Mouse (Mus musculus) sigmoid colon, adult 10 weeks (tissue): ENCODE results near the gene Hbq1a. TPM values are rescaled to one million over a fixed set of nuclear protein-coding genes. Genes with fewer than 3 reads are reported as not detected.

ENCODE experiments used
- polyA plus RNA-seq: library from polyadenylated mRNA; stranded (reverse); fragments of 350-450 nt; fragmentation: Illumina TruSeq; extraction: RNeasy Lipid Tissue Mini Kit (QIAGEN cat#74804); gene quantifications from one replicate; pipeline ENCODE4 v1.2.3, GENCODE M21; 2014; ENCODE audit warnings: low read depth, low replicate concordance

Gene Hbq1a
- polyA plus RNA-seq: not detected

DNA sequence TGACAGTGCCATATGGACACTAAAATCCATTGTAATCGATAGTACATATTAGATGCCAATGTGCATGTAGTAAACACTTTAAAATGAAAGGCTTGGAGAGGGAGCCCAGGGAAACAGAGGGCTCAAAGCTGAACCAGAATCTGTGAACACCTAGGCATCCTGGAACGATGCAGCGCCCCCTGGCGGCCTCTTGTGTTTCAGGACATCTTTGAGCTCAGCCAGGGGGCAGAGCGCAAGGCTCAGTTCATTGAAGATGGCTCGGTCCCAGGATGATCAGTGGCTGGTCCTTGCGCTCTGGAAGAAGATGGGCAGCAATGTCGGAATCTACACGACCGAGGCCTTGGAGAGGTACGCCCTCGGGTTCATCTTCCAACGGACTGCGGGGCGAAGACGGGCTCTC is at the start of gene Hbq1a:
TSS of gene Hbq1a (plus strand) at position 205 of the 400 bp plus-strand sequence.

DNA sequence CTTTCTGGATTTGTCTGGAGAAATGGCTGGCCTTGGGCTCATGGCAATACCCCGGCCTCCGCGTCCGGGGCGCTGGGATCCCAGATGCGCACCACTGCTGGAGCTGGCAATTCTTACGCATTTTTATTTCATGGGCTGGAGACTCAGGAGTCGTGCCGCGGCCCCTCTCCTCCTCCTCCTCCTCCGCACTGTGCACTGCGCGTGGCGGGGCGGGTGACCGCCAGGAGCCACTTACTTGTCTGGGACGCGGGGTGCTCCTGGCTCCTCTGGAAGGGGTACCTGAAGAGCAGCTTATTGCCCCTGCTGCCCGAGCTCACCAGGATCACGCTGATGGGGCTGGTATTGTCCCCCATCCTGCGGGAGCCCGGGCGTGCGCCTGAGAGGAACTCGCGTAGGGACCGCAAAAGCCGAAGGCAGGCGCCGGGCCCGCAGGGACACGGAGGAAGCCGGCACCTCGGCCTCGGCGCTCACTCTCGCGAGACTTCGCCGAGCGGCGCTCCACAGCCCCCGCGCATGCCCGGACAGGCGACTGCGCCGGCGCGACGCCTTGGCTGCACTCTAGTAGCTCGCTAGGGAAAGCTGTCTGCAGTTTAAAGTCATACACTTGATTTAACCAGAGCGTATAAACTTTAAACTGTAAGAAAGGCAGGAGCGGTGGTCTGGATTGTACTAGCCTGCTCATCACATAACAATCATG is 32.5 kb upstream of the Hbq1a start, which contains the start of gene Nprl3:
TSS of gene Nprl3 (minus strand) at position 520 of the 697 bp plus-strand sequence.

DNA sequence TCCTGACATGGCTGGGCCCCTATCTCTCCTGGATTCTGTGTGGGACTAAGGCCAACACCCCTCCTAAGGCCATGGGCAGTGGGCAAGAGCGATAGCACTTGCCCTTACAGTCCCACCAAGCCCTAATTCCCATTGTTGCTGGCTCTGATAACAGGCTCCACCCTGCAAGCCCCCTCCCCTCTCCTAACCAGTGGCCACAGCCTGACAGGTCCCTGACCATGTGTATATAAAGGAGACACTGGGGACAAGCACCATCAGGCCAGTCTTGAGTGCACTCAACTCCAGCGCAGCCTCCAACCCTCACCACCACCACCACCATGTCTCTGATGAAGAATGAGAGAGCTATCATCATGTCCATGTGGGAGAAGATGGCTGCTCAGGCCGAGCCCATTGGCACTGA is 23.5 kb upstream of the Hbq1a start, which contains the start of gene Hba-x:
TSS of gene Hba-x (plus strand) at position 54 of the 400 bp plus-strand sequence.

GRCm38 (mm10) chr11:32283091-32283777 is 16.6 kb upstream of the Hbq1a start, which contains the start of gene Hba-a1:
Hba-a1 (plus strand) TSS chr11:32283511.

DNA sequence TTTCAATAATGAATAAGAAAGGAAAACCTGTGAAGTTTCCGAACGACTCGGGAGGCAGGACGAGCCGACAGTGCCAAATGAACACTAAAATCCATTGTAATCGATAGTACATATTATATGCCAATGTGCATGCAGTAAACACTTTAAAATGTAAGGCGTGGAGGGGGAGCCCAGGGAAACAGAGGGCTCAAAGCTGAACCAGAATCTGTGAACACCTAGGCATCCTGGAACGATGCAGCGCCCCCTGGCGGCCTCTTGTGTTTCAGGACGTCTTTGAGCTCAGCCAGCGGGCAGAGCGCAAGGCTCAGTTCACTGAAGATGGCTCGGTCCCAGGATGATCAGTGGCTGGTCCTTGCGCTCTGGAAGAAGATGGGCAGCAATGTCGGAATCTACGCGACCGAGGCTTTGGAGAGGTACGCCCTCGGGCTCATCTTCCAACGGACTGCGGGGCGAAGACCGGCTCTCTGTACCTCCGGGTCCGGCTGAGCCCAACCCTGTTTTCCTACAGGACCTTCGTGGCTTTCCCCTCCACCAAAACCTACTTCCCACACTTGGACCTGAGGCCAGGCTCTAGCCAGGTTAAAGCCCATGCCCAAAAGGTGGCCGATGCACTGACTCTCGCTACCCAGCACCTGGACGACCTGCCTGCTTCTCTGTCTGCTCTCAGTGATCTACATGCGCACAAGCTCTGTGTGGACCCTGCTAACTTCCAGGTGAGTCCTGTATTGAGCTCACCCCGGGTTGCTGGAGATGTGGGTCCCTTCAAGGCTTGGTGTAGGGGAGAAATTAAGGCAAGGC is 13.0 kb upstream of the Hbq1a start, which contains the start of gene Hbq1b:
TSS of gene Hbq1b (plus strand) at position 271 of the 798 bp plus-strand sequence.

DNA sequence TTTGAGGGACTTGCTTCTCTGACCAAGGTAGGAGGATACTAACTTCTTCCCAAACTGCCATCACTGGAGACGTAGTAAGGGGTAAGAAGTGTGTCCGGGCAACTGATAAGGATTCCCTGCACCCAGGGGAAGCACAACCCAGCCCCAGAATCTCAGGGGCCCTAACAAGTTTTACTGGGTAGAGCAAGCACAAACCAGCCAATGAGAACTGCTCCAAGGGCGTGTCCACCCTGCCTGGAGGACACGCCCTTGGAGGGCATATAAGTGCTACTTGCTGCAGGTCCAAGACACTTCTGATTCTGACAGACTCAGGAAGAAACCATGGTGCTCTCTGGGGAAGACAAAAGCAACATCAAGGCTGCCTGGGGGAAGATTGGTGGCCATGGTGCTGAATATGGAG is 3.7 kb upstream of the Hbq1a start, which contains the start of gene Hba-a2:
TSS of gene Hba-a2 (plus strand) at position 287 of the 400 bp plus-strand sequence.

DNA sequence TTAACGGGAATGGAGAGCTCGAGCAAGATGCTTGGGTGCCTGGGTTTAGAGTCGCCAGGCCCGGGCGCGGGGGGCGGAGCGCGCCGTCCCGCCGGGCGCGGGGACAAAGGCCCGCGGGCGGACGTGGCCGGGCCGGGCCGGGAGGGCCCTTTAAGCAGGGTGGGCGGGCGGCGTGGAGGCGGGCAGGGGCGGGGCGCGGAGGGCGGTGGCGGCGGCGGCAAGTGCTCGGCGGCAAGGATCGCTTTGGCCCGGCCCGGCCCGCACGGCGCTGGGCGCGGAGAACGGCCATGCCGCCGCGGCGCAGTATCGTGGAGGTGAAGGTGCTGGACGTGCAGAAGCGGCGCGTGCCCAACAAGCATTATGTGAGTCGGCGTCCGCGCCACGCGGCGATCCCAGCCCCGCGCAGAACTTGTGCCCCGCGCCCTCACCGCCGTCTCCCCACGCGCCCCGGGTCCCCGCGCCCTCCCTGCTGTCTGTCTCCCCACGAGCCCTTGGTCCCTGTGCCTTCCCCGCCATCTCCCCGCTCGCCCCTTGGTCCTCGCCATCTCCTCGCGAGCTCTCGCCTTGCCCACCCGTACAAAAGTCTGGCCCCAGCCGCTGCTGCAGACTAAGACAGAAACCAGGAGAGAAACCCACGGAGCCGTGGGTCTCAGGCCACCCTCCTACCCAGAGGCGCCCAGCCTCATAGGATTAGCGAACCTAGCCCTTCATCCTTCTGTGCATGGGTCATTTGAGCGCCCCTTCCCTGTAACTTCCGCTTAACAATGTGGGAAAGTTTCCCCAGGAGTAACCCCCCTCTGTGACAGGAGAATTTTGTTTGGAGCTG is 48.0 kb downstream of the Hbq1a start, which contains the start of gene Sh3pxd2b:
TSS of gene Sh3pxd2b (plus strand) at position 214 of the 826 bp plus-strand sequence.

Other genes with a start within 250 kb of the Hbq1a start
- 0.98 TPM for gene Il9r, start 99.8 kb upstream of the Hbq1a start, polyA plus RNA-seq
- 5.9 TPM for gene Snrnp25, start 94.7 kb upstream of the Hbq1a start, polyA plus RNA-seq
- 0.28 TPM for gene Rhbdf1, start 77.8 kb upstream of the Hbq1a start, polyA plus RNA-seq
- 6.3 TPM for gene Mpg, start 73.6 kb upstream of the Hbq1a start, polyA plus RNA-seq
- 4.0 TPM for gene Nprl3, start 32.4 kb upstream of the Hbq1a start, polyA plus RNA-seq
- not detected for gene Hba-x, start 23.7 kb upstream of the Hbq1a start, polyA plus RNA-seq
- not detected for gene Hba-a1, start 16.6 kb upstream of the Hbq1a start, polyA plus RNA-seq
- not detected for gene Hbq1b, start 13.1 kb upstream of the Hbq1a start, polyA plus RNA-seq
- 57.1 TPM for gene Hba-a2, start 3.6 kb upstream of the Hbq1a start, polyA plus RNA-seq
- gene Sh3pxd2b, start 47.8 kb downstream of the Hbq1a start, polyA plus RNA-seq: 2.2 TPM
- 3.7 TPM for gene Ubtd2, start 155.3 kb downstream of the Hbq1a start, polyA plus RNA-seq
- not detected for gene Efcab9, start 232.0 kb downstream of the Hbq1a start, polyA plus RNA-seq
- 2.6 TPM for gene Stk10, start 233.2 kb downstream of the Hbq1a start, polyA plus RNA-seq